Mouse (Mus musculus): ENCODE results near the gene Ttyh2. TPM values are rescaled to one million over a fixed set of nuclear protein-coding genes. Genes with fewer than 3 reads are reported as not detected.
"Not testable (repeated sequence)": the region's sequence is repeated elsewhere in the genome, so short reads cannot be mapped to it uniquely, and the experiment has no call there.

Ttyh2 gene
- polyA plus RNA-seq, 1 experiment from 2014 or later: 31.5 TPM

- no peaks in the 10 kb centered on the region for H3K9me3 ChIP-seq (replicated peaks)
- no peak for ATAC-seq (ENCODE audit: insufficient number of reproducible peaks, low FRiP score, low TSS enrichment, low read depth)
- no peak overlapping the region for H3K4me3 ChIP-seq (replicated peaks)
- 85% methylated on average over 14 of the region's 14 CpGs for WGBS
- no peak overlapping the region for H3K27ac ChIP-seq (replicated peaks)
- no peaks in the 10 kb centered on the region for H3K36me3 ChIP-seq
- no peaks in the 10 kb centered on the region for H3K4me1 ChIP-seq
- no peak overlapping the region for H3K4me2 ChIP-seq (replicated peaks)
- H3K9ac ChIP-seq: no peak overlapping the region
- H3K27me3 ChIP-seq: no peaks in the 10 kb centered on the region
These were observed 13.1 kb upstream of the Ttyh2 start for GRCm38 (mm10) chr11:114662161-114662560.

GRCm38 (mm10) chr11:114662746-114663362, 12.4 kb upstream of the Ttyh2 start:
- no peaks in the 10 kb centered on the region for H3K9me3 ChIP-seq (replicated peaks)
- WGBS: 24% methylated on average over 6 of the region's 6 CpGs
- H3K36me3 ChIP-seq: no peaks in the 10 kb centered on the region
- no peak overlapping the region for H3K4me3 ChIP-seq (replicated peaks)
- H3K27me3 ChIP-seq: no peaks in the 10 kb centered on the region
- H3K4me2 ChIP-seq (replicated peaks): no peak overlapping the region
- no peak overlapping the region for H3K9ac ChIP-seq
- H3K27ac ChIP-seq (replicated peaks): no peak overlapping the region
- no peaks in the 10 kb centered on the region for H3K4me1 ChIP-seq
- ATAC-seq (ENCODE audit: insufficient number of reproducible peaks, low FRiP score, low TSS enrichment, low read depth): peak; percentile 57; the same call in 1 of the 2 replicates

GRCm38 (mm10) chr11:114664164-114664563, 11.1 kb upstream of the Ttyh2 start:
- no peak overlapping the region for H3K27ac ChIP-seq (replicated peaks)
- no peaks in the 10 kb centered on the region for H3K4me1 ChIP-seq
- no peak overlapping the region for H3K4me3 ChIP-seq (replicated peaks)
- no peaks in the 10 kb centered on the region for H3K36me3 ChIP-seq
- H3K4me2 ChIP-seq (replicated peaks): no peak overlapping the region
- H3K9ac ChIP-seq: no peak overlapping the region
- WGBS: 70% methylated on average over 7 of the region's 7 CpGs
- no peaks in the 10 kb centered on the region for H3K27me3 ChIP-seq
- no peak for ATAC-seq (ENCODE audit: insufficient number of reproducible peaks, low FRiP score, low TSS enrichment, low read depth)
- no peaks in the 10 kb centered on the region for H3K9me3 ChIP-seq (replicated peaks)

DNA sequence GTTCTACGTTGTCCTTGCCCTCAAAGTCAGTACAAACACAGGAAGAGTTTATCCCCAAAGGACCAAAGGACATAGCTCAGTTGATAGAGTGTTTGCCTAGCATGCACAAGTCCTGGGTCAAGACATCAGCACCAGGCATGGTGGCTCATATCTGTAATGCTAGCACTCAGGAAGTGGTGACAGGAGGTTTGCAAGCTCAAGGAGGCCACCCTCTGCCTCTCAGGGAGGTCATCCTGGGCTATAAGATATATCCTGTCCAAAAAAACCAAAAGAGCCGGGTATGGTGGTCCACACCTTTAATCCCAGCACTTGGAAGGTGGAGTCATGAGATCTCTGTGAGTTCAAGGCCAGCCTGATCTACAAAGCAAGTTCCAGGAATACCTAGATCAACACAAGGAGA, 9.8 kb upstream of the Ttyh2 start:
- Histone ChIP-seq H3K4me1 (peaks cover 12% of the 10 kb centered on the region), H3K36me3 (peaks cover 5% of the 10 kb centered on the region), H3K4me2 (replicated peaks) (no peak overlapping the region), H3K27me3 (no peaks in the 10 kb centered on the region), H3K27ac (replicated peaks) (no peak overlapping the region), H3K9ac (no peak overlapping the region), H3K4me3 (replicated peaks) (no peak overlapping the region), H3K9me3 (replicated peaks) (no peaks in the 10 kb centered on the region)
- no peak for ATAC-seq (ENCODE audit: insufficient number of reproducible peaks, low FRiP score, low TSS enrichment, low read depth)
- WGBS: 72% methylated on average over 2 of the region's 2 CpGs

DNA sequence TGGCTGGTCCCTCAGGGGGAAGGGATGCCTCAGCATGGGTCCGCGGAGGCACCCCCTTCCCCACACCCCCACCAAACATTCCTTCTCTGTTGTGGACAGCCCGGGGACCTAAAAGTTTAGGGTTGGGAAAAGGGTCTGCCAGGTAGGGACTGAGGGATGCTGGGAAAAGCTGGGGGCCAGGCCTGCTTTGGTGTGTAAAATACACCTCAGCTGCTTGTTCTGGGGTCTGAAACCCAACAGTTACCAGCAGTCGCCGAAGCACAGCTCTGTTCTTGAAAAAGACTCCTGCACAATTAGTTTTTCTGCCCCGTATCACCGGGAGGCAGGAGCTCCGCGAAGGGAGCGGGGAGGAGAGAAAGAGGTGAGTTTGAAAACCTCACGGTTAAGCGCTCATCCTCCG, 8.4 kb upstream of the Ttyh2 start:
- Histone ChIP-seq H3K27ac (replicated peaks) (no peak overlapping the region), H3K9me3 (replicated peaks) (no peaks in the 10 kb centered on the region), H3K27me3 (no peaks in the 10 kb centered on the region), H3K4me1 (peaks cover 16% of the 10 kb centered on the region), H3K4me3 (replicated peaks) (no peak overlapping the region), H3K9ac (no peak overlapping the region), H3K36me3 (peaks cover 17% of the 10 kb centered on the region), H3K4me2 (replicated peaks) (no peak overlapping the region)
- no peak for ATAC-seq (ENCODE audit: insufficient number of reproducible peaks, low FRiP score, low TSS enrichment, low read depth)
- 6% methylated on average over 13 of the region's 13 CpGs for WGBS

GRCm38 (mm10) chr11:114667236-114667931, 7.8 kb upstream of the Ttyh2 start:
- no peak overlapping the region for H3K4me2 ChIP-seq (replicated peaks)
- no peak overlapping the region for H3K4me3 ChIP-seq (replicated peaks)
- no peak for ATAC-seq (ENCODE audit: insufficient number of reproducible peaks, low FRiP score, low TSS enrichment, low read depth)
- no peak overlapping the region for H3K27ac ChIP-seq (replicated peaks)
- 43% methylated on average over 17 of the region's 18 CpGs for WGBS
- no peaks in the 10 kb centered on the region for H3K9me3 ChIP-seq (replicated peaks)
- no peaks in the 10 kb centered on the region for H3K27me3 ChIP-seq
- peaks cover 16% of the 10 kb centered on the region for H3K4me1 ChIP-seq
- H3K9ac ChIP-seq: no peak overlapping the region
- peaks cover 23% of the 10 kb centered on the region for H3K36me3 ChIP-seq

- peaks cover 28% of the 10 kb centered on the region for H3K36me3 ChIP-seq
- H3K4me1 ChIP-seq: peaks cover 19% of the 10 kb centered on the region
- 23% methylated on average over 11 of the region's 11 CpGs for WGBS
- H3K4me2 ChIP-seq (replicated peaks); H3K4me3 ChIP-seq (replicated peaks); ATAC-seq (ENCODE audit: insufficient number of reproducible peaks, low FRiP score, low TSS enrichment, low read depth); H3K9me3 ChIP-seq (replicated peaks); H3K27ac ChIP-seq (replicated peaks); H3K27me3 ChIP-seq; H3K9ac ChIP-seq: not testable (repeated sequence)
These were observed 7.3 kb upstream of the Ttyh2 start for GRCm38 (mm10) chr11:114667932-114668285.

DNA sequence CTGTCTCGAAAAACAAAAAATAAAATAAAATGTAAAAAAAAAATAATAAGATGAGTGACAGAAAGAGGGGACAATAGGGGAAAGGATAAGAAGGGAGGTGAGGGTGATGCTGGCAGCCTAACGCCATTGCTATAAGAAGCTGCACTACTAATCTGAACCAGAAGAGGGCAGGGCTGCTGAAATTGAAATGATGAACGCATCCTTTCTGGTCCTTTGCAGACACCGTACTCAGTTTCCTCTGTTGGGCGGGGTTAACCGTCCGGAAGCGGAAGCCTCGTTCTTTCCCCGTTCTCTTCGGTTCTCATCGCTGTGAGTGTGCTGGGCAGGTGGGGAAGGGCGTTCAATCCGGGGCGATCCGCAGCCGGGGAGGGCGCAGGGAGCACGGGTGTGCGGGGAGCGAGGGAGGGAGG, 6.9 kb upstream of the Ttyh2 start, which contains the start of gene Rpl38:
Rpl38 (plus strand) TSS at position 224 of the 410 bp plus-strand sequence.
- Histone ChIP-seq H3K4me2 (replicated peaks) (peak within 1 kb of the TSS; percentile 82), H3K36me3 (peaks cover 32% of the 10 kb centered on the region), H3K4me3 (replicated peaks) (peak within 1 kb of the TSS; percentile 96), H3K4me1 (peaks cover 23% of the 10 kb centered on the region), H3K9ac (peak within 1 kb of the TSS; percentile 92), H3K9me3 (replicated peaks) (no peaks in the 10 kb centered on the region), H3K27ac (replicated peaks) (peak within 1 kb of the TSS; percentile 95), H3K27me3 (no peaks in the 10 kb centered on the region)
- peak; percentile 87 for ATAC-seq (ENCODE audit: insufficient number of reproducible peaks, low FRiP score, low TSS enrichment, low read depth)
- WGBS: 0% methylated on average over 18 of the region's 21 CpGs

DNA sequence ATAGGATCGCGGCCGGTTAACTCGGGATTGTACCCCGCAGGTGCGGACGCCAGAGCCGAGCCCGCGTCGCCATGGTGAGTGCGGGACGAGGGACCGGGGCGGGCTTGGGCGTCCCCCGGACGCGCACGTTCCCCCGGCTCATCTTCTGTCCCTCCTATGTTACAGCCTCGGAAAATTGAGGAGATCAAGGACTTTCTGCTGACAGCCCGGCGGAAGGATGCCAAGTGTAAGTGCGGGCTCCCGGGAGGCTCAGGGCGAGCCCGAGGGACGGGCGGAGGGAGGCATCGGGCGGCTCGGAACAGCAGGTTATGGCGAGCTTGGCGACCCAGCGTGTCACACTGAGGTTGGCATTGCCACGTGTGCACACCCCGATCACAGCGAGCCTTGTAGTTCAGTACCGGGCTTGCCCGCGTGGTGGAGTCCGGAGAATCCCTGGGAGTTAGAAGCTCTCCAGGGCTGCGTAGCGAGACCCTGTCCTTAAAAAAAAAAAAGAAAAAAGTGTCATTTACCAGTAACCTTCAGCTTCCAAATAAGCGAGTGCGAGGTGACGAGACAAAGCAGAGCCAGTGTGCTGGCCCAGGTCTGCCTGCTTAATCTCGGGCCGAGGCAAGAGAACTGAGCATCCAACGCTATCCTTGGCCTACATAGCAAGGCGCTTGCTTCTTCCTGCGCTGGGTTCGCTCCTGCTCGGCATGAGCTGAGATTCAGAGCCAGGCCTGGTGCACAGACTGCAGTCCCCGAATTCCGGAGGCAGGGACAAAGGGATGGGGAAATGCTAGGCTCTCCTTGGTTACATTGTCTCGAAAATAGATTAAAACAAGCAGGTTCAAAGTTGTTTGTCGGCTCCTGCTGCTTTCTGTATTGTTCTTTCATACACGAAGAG, 6.2 kb upstream of the Ttyh2 start:
- H3K27ac ChIP-seq (replicated peaks): peak overlapping the region; percentile 95
- H3K36me3 ChIP-seq: peaks cover 38% of the 10 kb centered on the region
- H3K9me3 ChIP-seq (replicated peaks): no peaks in the 10 kb centered on the region
- H3K4me1 ChIP-seq: peaks cover 26% of the 10 kb centered on the region
- ATAC-seq (ENCODE audit: insufficient number of reproducible peaks, low FRiP score, low TSS enrichment, low read depth): peak; percentile 70
- H3K4me2 ChIP-seq (replicated peaks): peak overlapping the region; percentile 82
- H3K9ac ChIP-seq: peak overlapping the region; percentile 92
- H3K4me3 ChIP-seq (replicated peaks): peak overlapping the region; percentile 96
- H3K27me3 ChIP-seq: no peaks in the 10 kb centered on the region
- WGBS: under 1% methylated on average over 60 of the region's 60 CpGs

- Histone ChIP-seq H3K4me1 (peaks cover 26% of the 10 kb centered on the region), H3K4me3 (replicated peaks) (peak overlapping the region; percentile 96), H3K4me2 (replicated peaks) (peak overlapping the region; percentile 82), H3K27me3 (no peaks in the 10 kb centered on the region), H3K9ac (peak overlapping the region; percentile 92), H3K27ac (replicated peaks) (peak overlapping the region; percentile 95), H3K9me3 (replicated peaks) (no peaks in the 10 kb centered on the region), H3K36me3 (peaks cover 38% of the 10 kb centered on the region)
- ATAC-seq (ENCODE audit: insufficient number of reproducible peaks, low FRiP score, low TSS enrichment, low read depth): no peak
- WGBS: 9% methylated on average over 12 of the region's 12 CpGs
These were observed 5.5 kb upstream of the Ttyh2 start for GRCm38 (mm10) chr11:114669651-114670168.

- Histone ChIP-seq H3K4me3 (replicated peaks) (no peak overlapping the region), H3K27ac (replicated peaks) (no peak overlapping the region), H3K9me3 (replicated peaks) (no peaks in the 10 kb centered on the region), H3K4me2 (replicated peaks) (no peak overlapping the region), H3K9ac (no peak overlapping the region), H3K27me3 (no peaks in the 10 kb centered on the region), H3K4me1 (peaks cover 39% of the 10 kb centered on the region), H3K36me3 (peaks cover 38% of the 10 kb centered on the region)
- 85% methylated on average over 5 of the region's 5 CpGs for WGBS
- ATAC-seq (ENCODE audit: insufficient number of reproducible peaks, low FRiP score, low TSS enrichment, low read depth): no peak
These were observed 4.1 kb upstream of the Ttyh2 start for GRCm38 (mm10) chr11:114671147-114671546.

Data from embryonic facial prominence, embryonic 15.5 days (tissue).